Mouse (Mus musculus): ENCODE data around the gene Mup2. TPM values are rescaled to one million over a fixed set of nuclear protein-coding genes. Genes with fewer than 3 reads are reported as not detected.

The Mup2 gene
- polyA plus RNA-seq (2015; fragmentation: Nextera tagmentation; extraction: Ambion mirVana): not detected in 2 replicates

DNA sequence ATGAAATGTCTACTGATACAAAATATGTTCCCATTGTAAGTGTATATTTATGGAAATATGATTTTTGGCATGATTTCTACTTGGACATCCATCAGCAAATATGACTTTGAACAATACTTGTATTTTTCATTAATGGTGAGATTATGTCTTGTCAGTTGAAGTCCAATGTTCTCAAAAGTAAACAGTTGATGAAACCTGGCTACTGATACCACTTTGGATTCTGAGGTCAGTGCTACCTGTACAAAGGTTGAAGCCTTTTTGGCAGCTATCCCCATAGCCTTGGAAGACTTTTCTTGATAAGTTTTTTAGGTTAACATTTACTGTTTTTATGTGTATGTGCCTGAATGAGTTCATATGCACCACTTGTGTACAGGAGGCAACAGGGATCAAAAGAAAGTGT is at the start of gene Mup2:
Gene Mup2 (minus strand): TSS at position 101 of the 400 bp plus-strand sequence.

Other genes starting within 250 kb of the Mup2 start
- 0.10 and 0.12 TPM in 2 replicates for gene Slc46a2, start 239.2 kb downstream of the Mup2 start, polyA plus RNA-seq (2015; fragmentation: Nextera tagmentation; extraction: Ambion mirVana)
- gene Mup4, start 193.6 kb downstream of the Mup2 start, polyA plus RNA-seq (2015; fragmentation: Nextera tagmentation; extraction: Ambion mirVana): not detected in 2 replicates
- 0.26 TPM in 1 of 2 replicates, not detected in the other for gene Mup6, start 190.0 kb downstream of the Mup2 start, polyA plus RNA-seq (2015; fragmentation: Nextera tagmentation; extraction: Ambion mirVana)
- gene Mup7, start 83.8 kb downstream of the Mup2 start, polyA plus RNA-seq (2015; fragmentation: Nextera tagmentation; extraction: Ambion mirVana): not detected in 2 replicates
- not detected in 2 replicates for gene Mup8, start 68.3 kb upstream of the Mup2 start, polyA plus RNA-seq (2015; fragmentation: Nextera tagmentation; extraction: Ambion mirVana)

All from neural tube, postnatal 0 days (tissue).